Mouse (Mus musculus): ENCODE results near the gene Pdxp.
"Not testable (repeated sequence)": the region's sequence is repeated elsewhere in the genome, so short reads cannot be mapped to it uniquely, and the experiment has no call there.

Pdxp gene

GRCm38 (mm10) chr15:78913632-78914090 is at the start of gene Pdxp:
TSS of gene Pdxp (plus strand) at chr15:78913919.
- DNase-seq, result peak; percentile 95

GRCm38 (mm10) chr15:78868398-78868797 is 45.3 kb upstream of the Pdxp start:
- DNase-seq, result no peak

DNA sequence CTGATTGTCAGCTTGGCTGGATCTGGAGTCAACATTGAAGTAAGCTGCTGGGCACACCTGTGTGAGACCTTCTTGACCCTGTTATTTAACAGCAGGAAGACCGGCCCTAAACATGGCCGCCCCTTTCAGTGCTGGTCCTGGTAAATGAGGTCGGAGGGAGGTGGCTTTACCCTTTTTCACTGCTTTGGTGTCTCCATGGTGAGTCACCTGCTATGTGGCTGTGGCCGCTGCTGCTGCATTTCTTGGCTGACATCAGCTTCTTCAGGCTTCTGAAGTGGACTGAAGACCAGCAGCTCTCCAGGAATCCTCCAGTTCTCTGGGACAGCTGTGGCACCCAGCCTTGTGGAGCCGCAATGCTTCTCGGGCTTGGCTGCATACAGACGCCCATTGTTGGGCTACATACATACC is 44.9 kb upstream of the Pdxp start:
- DNase-seq, result no peak

DNA sequence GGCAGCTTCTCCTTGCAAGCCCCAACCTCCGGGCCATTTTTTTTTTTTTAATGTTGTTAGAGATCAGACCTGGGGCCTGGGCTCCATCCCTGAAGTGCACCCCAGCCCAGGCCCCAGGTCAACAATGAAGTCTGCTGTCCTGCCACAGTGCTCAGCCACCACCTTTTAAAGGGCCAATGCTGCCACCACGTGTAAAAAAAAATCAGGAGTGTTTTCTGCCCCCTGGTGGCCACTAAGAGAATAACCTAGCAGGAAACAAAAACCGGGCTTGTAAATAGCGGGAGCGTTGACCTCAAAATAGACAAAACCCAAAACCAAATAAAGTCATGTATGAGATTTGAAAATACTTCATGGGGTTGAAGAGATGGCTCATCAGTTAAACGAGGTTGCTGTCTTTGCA is 43.9 kb upstream of the Pdxp start:
- DNase-seq, result peak; percentile 65

DNA sequence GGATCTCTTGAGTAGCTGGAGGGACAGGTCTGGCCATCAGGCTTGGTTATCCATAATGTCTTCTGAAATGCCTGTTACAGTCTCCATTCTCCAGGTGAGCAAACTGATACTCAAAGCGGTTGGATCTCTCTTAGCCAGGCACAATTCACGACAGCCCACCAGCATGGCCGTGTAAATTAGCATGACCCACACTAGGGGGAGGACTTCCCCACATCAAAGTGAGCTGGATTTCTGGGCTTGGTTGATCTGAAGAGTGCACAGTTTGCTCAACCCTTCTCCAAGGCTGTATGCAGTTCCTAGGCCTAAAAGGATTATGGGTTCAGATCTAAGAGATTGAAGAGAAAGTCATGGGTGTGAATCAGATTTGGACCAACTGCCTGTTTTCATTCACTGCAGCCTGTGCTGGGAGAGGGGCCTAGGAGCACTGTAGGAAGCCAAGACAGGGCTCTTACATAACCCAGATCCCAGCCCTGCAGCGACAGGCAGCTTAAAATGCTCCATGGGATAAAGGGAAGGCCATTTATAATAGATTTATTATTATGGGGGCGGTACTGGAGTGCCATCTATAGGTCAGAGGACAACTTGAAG is 41.6 kb upstream of the Pdxp start:
- no peak for DNase-seq

GRCm38 (mm10) chr15:78873803-78874435 is 39.8 kb upstream of the Pdxp start:
- DNase-seq, result no peak

DNA sequence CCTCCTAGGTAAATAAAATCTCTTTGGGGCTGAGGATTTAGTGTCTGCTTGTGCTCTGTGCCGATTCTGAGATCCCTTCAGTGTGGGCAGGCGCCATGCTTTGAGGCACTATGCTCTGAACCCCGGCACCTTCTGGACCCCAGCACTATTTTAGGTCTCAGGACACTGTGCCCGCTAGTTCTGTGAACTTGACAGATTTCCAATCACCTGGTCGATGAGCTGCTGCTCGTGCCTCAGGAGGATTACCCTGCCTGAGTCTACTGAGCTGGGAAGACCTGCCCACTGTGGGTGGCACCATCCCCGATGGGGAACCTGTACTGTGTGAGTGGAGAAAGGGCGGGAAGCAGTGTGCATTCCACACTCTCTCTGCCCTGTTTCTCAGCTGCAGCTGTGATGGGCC is 38.7 kb upstream of the Pdxp start:
- DNase-seq, result no peak

DNA sequence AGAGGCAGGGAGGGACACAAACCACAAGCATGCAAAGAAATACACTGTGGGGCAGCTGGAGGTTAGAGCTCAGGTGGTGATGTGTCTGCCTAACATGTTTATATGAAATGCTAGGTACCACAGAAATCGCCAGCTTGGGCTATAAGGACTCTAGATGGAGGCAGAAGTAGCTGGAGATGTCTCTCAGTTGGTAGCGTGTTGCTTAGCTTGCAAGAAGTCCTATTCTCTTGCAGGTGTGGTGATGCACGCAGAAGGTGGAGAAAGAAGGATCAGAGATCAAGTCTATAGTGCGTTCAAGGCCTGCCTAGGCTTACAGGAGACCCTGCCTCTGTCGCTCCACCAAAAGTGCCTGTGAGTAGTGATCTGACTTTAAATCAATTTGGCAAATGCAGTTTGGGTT is 38.2 kb upstream of the Pdxp start:
- no peak for DNase-seq

- peak; percentile 84 for DNase-seq
Observed at GRCm38 (mm10) chr15:78876258-78876696, 37.4 kb upstream of the Pdxp start.

DNA sequence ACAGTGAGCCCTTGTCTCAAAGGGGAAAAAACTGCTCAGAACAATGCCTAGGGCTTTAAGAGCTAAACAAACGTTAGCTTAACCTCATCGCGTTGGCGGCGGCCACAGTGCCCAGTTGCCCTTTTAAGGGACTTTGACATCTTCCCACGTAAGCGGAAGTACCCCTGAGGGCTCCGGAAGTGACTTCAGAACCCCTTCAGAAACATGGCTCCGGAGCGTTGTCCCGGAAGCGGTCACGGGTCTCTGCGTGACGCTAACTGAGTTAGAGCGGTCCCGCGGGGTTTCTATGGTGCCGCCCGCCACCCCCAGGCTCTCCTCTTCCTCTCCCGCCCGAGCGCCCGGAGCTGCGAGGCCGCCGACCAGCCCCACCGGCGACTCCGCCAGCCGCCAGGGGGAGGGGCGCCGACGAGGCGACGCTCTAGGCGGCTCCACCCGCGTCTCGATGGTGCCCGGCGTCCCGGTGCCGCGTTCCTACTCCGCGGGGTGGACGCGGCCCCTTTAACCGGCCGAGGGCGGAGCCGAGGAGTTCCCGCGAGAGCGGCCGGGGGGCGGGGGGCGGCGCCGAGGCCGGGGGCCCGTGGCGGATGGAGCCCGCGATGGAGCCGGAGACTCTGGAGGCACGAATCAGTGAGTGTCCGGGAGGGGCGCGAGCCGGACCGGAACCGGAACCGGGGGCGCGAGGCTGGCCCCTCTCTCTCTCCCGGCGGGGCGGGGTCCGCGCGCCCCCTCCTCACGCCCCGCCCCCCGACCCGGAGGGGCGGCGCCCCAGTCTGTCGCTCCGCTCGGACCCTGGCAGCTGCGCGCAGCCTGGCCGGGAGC is 36.5 kb upstream of the Pdxp start, which contains the start of gene Gga1:
Gga1 (plus strand) TSS at position 200 of the 819 bp plus-strand sequence.
- peak; percentile 95 for DNase-seq

DNA sequence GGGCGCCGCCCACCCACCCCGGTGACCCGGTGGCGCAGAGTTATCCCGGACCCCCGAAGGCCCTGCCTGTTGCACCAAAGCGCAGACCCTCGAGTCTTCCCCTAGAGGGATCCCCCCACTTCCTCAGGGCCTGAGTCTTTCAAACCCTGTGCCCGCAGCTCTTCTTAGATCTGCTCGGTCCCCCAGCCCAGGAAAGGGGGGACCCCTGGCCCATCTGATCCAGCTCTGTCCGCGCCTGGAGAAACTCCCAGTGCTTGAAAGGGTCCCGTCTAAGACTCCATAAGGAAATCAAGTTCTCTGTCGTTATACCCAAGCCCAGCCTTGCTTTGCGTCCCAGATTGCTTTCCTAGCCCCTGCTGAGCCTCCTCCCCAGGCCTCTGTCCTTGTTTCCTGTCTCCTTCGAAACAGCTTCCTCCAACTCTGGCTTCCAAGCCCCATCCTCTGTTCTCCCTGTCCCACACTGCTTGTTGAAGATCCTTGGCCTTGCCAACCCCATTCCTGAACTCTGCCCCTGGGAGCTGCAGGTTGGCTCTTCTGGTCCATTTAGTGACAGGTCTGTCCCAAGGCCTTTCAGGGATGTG is 35.8 kb upstream of the Pdxp start:
- peak; percentile 40 for DNase-seq

GRCm38 (mm10) chr15:78878792-78879516 is 34.8 kb upstream of the Pdxp start:
- not testable (repeated sequence) for DNase-seq

GRCm38 (mm10) chr15:78880432-78880831 is 33.3 kb upstream of the Pdxp start:
- DNase-seq, result no peak

DNA sequence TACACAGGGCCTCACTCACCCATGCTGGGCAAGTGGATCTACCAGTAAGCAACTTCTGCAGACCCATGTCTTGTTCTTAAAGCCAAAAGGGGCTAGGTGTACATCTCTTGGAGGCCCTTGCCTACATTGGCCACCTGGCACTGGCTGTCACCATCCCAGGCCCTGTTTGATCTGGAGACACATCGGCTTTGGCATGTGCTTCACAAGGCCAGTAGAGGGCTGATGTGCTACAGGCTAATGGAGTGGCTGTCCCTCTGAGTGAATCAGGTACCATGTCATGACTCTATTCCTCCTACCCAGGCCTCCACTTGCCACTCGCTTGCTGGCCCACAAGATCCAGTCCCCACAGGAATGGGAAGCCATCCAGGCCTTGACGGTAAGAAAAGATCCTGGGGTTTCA is 31.9 kb upstream of the Pdxp start:
- DNase-seq, result no peak

GRCm38 (mm10) chr15:78889401-78889853 is 24.3 kb upstream of the Pdxp start:
- no peak for DNase-seq

DNA sequence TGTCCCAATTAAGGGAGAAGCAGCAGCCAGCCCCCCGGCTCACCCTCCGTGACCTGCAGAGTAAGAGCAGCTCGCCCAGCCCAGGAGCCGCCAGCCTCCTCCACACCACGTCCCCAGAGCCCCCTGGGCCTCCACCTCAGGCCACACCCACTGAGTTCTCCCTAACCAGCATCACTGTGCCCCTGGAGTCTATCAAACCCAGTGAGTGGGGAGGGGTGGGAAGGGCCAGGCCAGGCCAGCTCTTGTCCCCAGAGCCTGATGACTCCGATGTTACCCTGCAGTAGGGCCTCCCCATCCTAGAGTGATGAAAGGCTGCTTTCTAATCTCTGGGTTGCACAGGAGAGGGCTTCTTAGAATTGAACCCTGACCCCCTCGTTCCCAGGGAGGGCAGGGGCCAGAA is 21.3 kb upstream of the Pdxp start:
- no peak for DNase-seq

- no peak for DNase-seq
Observed at GRCm38 (mm10) chr15:78894726-78895125, 19.0 kb upstream of the Pdxp start.

GRCm38 (mm10) chr15:78895741-78896140 is 18.0 kb upstream of the Pdxp start:
- no peak for DNase-seq

GRCm38 (mm10) chr15:78896149-78896548 is 17.6 kb upstream of the Pdxp start:
- no peak for DNase-seq

DNA sequence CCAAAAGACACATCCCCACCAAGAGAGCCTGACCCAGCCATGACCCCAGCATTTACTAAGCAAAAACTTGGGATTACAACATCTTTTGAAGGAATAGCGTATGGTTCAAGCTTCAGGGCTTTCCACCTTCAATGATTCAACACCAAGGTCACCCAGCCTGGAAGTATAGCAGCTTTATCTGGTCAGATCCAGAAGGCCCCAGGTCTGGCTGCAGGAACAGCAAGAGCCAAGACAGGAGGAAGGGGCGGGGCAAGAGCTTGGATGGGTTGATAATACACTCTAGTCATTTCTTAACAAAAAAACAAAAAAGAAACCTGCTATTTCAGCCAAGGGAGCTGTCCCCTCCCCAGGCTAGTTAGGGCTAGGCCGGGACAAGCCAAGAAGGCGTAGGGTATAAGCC is 16.2 kb upstream of the Pdxp start:
- DNase-seq, result no peak

- no peak for DNase-seq
Observed at GRCm38 (mm10) chr15:78898507-78899001, 15.2 kb upstream of the Pdxp start.

GRCm38 (mm10) chr15:78899409-78899739 is 14.3 kb upstream of the Pdxp start, which contains the start of gene Gm49510:
TSS of gene Gm49510 (plus strand) at chr15:78899667.
- DNase-seq, result no peak
